Mouse (Mus musculus) liver, embryonic 14.5 days (tissue): ENCODE measurements around the gene Uvrag. TPM values are rescaled to one million over a fixed set of nuclear protein-coding genes. Genes with fewer than 3 reads are reported as not detected.

Experiments
- ATAC-seq: fragments of 200-750 bp; cut with Nextera tagmentation; 2 replicates; pipeline ENCODE4 v1.8.0; 2017; ENCODE audit warnings: moderate number of reproducible peaks, mild to moderate bottlenecking, moderate library complexity; ENCODE audit not compliant: insufficient read depth
- DNase-seq, 3 experiments: peaks; one replicate each; pipeline ENCODE4 v3.0.0-alpha.2; 2012 to 2013; ENCODE audit warnings: low read depth in 3 of 3, low spot score in 3 of 3
- H3K27ac ChIP-seq: fragments of 300-500 bp; sonication (generic); 2 replicates; pipeline ENCODE4 v1.5.1; 2014; ENCODE audit warnings: moderate library complexity, mild to moderate bottlenecking, control low read depth, inconsistent platforms
- H3K27me3 ChIP-seq: fragments of 300-500 bp; sonication (generic); 2 replicates; pipeline ENCODE4 v1.6.1; 2014; ENCODE audit warnings: mild to moderate bottlenecking, low read length, moderate library complexity; ENCODE audit not compliant: control insufficient read depth, insufficient read depth
- H3K36me3 ChIP-seq: fragments of 300-500 bp; sonication (generic); replicated peaks from 2 replicates; pipeline ENCODE4 v1.6.1; 2014; ENCODE audit warnings: low read depth; ENCODE audit not compliant: control insufficient read depth, insufficient read depth
- H3K4me1 ChIP-seq, 2 experiments: fragments of 200-500 bp in 1 of 2; fragments of 300-500 bp in 1 of 2; sonication (generic) in 1 of 2; replicated peaks; 2 replicates each; pipeline ENCODE4 v1.6.1; 2012 to 2014; ENCODE audit warnings: antibody characterized with exemption in 1 of 2, inconsistent platforms in 1 of 2, low read length in 1 of 2; ENCODE audit not compliant: control insufficient read depth in 2 of 2, insufficient read depth in 2 of 2
- H3K4me2 ChIP-seq: fragments of 300-500 bp; sonication (generic); 2 replicates; pipeline ENCODE4 v1.6.1; 2014; ENCODE audit warnings: low read depth, mild to moderate bottlenecking, control low read depth, moderate library complexity
- H3K4me3 ChIP-seq, 2 experiments: fragments of 200-500 bp in 1 of 2; fragments of 300-500 bp in 1 of 2; sonication (generic) in 1 of 2; 2 replicates each; pipeline ENCODE4 v1.5.1; 2012 to 2014; ENCODE audit warnings: low read depth in 2 of 2, low read length in 2 of 2, mild to moderate bottlenecking in 2 of 2, control low read depth in 1 of 2, inconsistent platforms in 1 of 2, moderate library complexity in 1 of 2; ENCODE audit not compliant: insufficient read depth in 1 of 2
- H3K9ac ChIP-seq: fragments of 300-500 bp; sonication (generic); replicated peaks from 2 replicates; pipeline ENCODE4 v1.6.1; 2014; ENCODE audit warnings: mild to moderate bottlenecking, control low read depth, moderate library complexity
- H3K9me3 ChIP-seq: fragments of 300-500 bp; sonication (generic); 2 replicates; pipeline ENCODE4 v1.6.1; 2016; ENCODE audit warnings: low read length, mixed read lengths; ENCODE audit not compliant: control insufficient read depth
- CTCF ChIP-seq: IDR thresholded peaks from 2 replicates; pipeline ENCODE4 v1.5.1; 2016; ENCODE audit warnings: antibody characterized with exemption, low read depth, control low read depth
- EP300 ChIP-seq: IDR thresholded peaks from 2 replicates; pipeline ENCODE4 v1.6.1; 2016; ENCODE audit warnings: antibody characterized with exemption, low read depth
- WGBS: fragments of 180-500 bp; shearing (Covaris S2); extraction: QIAGEN DNeasy Blood & Tissue Kit; methylation state at CpG from one replicate; pipeline ENCODE4 v1.1.7; 2014; ENCODE audit not compliant: insufficient replicate concordance; 5-methylcytosine and 5-hydroxymethylcytosine counted together
- polyA plus RNA-seq, 2 experiments: library from polyadenylated mRNA; depleted of rRNA in 1 of 2; stranded (reverse) in 1 of 2; unstranded in 1 of 2; fragments of >200 nt; fragmentation: Nextera tagmentation in 1 of 2; extraction: Ambion mirVana in 1 of 2; gene quantifications; 2 replicates each; pipeline versions ENCODE4 v1.2.1 to v1.2.3; 2012 to 2014

Uvrag gene
- polyA plus RNA-seq, 2 experiments = 3.9 to 5.7 TPM

DNA sequence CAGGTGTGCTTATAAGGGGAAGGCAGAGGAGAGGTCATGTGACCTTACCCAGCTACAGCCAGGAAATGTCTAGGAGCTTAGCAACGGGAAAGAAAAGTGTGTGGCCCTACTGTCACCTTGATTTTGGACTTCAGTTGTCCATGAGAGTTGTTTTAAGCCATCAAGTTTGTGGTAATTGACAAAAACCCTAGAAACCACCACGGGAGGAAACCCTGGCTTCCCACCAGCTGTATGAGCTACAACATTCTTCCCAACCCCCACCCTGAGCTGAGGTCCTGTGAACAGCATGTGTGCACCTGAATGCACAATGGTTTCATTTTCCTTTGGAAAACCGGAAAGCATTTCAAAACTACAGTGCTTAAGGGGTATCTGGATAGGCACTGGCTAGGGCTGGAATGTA, 196.0 kb downstream of the Uvrag start:
- Histone ChIP-seq H3K36me3 (no peaks in the 10 kb centered on the region), H3K27ac (no peak overlapping the region), H3K9ac (no peak overlapping the region), H3K9me3 (no peaks in the 10 kb centered on the region), H3K27me3 (no peaks in the 10 kb centered on the region), H3K4me3 (no peak overlapping the region), H3K4me2 (no peak overlapping the region), H3K4me1 (peaks cover 0 to under 1% of the 10 kb centered on the region in 2 experiments; a peak in 1 of 4 replicates)
- DNase-seq (no peak), ATAC-seq (no peak)
- 32% methylated on average over 3 of the region's 3 CpGs for WGBS
- TF ChIP-seq CTCF = no peak
- no peak for TF ChIP-seq EP300

DNA sequence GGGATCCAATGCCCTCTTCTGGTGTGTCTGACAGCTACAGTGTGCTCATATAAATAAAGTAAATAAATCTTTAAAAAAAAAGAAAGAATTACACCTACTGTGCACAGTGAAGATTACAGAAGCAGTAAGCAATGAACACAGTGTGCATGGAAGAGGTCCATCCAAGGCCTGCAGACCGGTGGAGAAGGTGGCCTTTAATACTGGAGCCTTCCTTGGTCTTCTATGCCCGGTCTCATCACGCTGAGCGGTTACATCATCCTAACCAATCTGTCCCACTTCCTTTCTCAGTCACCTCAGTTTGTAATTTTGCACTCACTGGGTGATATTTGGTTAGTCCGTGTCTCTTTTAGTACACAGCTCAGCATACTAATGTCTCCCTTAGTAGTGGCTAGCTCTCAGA, 197.3 kb downstream of the Uvrag start:
- H3K27me3 ChIP-seq = no peaks in the 10 kb centered on the region
- TF ChIP-seq CTCF (no peak), EP300 (no peak)
- H3K4me2 ChIP-seq = no peak overlapping the region
- no peaks in the 10 kb centered on the region for H3K36me3 ChIP-seq
- DNase-seq (no peak), ATAC-seq (no peak)
- WGBS = 73% methylated on average over 5 of the region's 5 CpGs
- H3K9me3 ChIP-seq = no peaks in the 10 kb centered on the region
- H3K27ac ChIP-seq = no peak overlapping the region
- no peak overlapping the region for H3K9ac ChIP-seq
- H3K4me3 ChIP-seq = no peak overlapping the region
- peaks cover 0 to 2% of the 10 kb centered on the region in 2 experiments; a peak in 1 of 4 replicates for H3K4me1 ChIP-seq

- ATAC-seq (no peak), DNase-seq (no peak)
- no peak overlapping the region for H3K4me2 ChIP-seq
- no peak overlapping the region for H3K9ac ChIP-seq
- no peaks in the 10 kb centered on the region for H3K27me3 ChIP-seq
- no peak overlapping the region for H3K27ac ChIP-seq
- no peaks in the 10 kb centered on the region for H3K9me3 ChIP-seq
- H3K36me3 ChIP-seq = no peaks in the 10 kb centered on the region
- WGBS = 76% methylated on average over 6 of the region's 6 CpGs
- no peak for TF ChIP-seq CTCF
- TF ChIP-seq EP300 = no peak
- no peak overlapping the region for H3K4me3 ChIP-seq
- peaks cover 0 to 2% of the 10 kb centered on the region in 2 experiments; a peak in 1 of 4 replicates for H3K4me1 ChIP-seq
Observed at GRCm38 (mm10) chr7:98942746-98943145, 198.2 kb downstream of the Uvrag start.

DNA sequence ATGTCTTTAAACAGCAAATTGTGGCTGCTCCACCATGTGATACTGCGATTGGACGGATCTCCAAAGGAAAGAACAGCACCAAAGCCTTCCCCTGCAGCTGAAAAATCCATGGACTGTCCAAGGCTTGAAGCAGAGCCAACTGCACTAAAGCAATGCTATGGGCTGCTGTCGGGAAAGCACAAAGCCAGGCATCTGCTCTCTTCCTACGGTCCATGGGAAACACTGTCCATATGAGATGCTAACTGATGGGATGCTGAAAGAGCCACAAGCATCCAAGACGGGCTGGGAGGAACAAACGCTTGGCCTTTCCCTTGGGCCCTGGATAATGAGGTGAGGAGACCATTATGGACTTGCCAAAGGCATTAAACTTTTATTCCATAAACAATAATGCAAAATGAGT, 201.7 kb downstream of the Uvrag start:
- Histone ChIP-seq H3K9ac (no peak overlapping the region), H3K4me2 (no peak overlapping the region), H3K27ac (no peak overlapping the region), H3K36me3 (no peaks in the 10 kb centered on the region), H3K27me3 (no peaks in the 10 kb centered on the region), H3K9me3 (no peaks in the 10 kb centered on the region), H3K4me1 (0 out of 4 replicates have a peak, but pooled peaks cover 0 to 2% of the 10 kb centered on the region in 2 experiments), H3K4me3 (no peak overlapping the region)
- no peak for ATAC-seq
- TF ChIP-seq EP300 = no peak
- TF ChIP-seq CTCF = no peak
- no peak for DNase-seq
- 76% methylated on average over 6 of the region's 6 CpGs for WGBS

- no peaks in the 10 kb centered on the region for H3K27me3 ChIP-seq
- no peak overlapping the region for H3K27ac ChIP-seq
- no peak overlapping the region for H3K4me3 ChIP-seq
- ATAC-seq (no peak), DNase-seq (no peak)
- TF ChIP-seq CTCF (no peak), EP300 (no peak)
- WGBS = 75% methylated on average over 7 of the region's 7 CpGs
- no peak overlapping the region for H3K9ac ChIP-seq
- 0 out of 4 replicates have a peak, but pooled peaks cover 0 to 2% of the 10 kb centered on the region in 2 experiments for H3K4me1 ChIP-seq
- H3K36me3 ChIP-seq = no peaks in the 10 kb centered on the region
- H3K9me3 ChIP-seq = no peaks in the 10 kb centered on the region
- H3K4me2 ChIP-seq = no peak overlapping the region
Observed at GRCm38 (mm10) chr7:98938621-98939020, 202.3 kb downstream of the Uvrag start.
